Mouse (Mus musculus) spleen, postnatal 10 days (tissue): ENCODE results near the gene Tcf12.

Source experiments
- DNase-seq, 2 experiments: peaks; one replicate each; pipeline ENCODE4 v3.0.0; 2021 to 2022; ENCODE audit warnings: low spot score in 2 of 2

Tcf12 gene

DNA sequence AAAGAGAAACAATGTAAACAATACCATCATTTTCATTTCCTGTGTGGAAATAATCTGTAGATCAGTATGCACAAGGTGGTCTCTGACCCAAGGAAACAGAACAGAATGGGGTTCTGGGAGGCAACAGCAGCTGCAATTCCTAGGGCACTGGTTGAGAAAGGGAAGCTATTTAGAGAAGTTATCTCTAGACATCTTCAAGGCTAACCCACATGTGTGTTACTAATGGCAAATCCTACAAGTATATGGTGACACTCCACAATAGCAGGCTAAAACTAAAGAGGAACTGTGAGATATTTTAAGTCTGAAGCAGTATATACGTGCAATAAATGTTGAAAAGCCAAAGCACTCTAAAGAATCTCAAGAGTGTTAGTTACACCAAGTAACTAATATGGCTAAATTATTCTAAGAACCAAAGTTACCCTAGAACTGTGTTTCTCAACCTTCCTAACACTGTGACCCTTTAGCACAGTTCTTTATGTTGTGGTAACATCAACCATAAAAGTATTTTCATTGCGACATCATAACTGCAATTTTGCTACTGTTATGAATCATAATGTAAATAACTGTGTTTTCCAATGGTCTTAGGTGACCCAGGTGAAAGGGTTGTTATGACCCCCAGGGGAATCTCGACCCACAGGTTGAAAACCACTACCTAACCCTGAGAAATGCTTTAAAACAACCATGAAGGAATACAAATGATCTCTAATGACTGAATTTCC is 22.6 kb downstream of the Tcf12 start:
- DNase-seq, result no peak

DNA sequence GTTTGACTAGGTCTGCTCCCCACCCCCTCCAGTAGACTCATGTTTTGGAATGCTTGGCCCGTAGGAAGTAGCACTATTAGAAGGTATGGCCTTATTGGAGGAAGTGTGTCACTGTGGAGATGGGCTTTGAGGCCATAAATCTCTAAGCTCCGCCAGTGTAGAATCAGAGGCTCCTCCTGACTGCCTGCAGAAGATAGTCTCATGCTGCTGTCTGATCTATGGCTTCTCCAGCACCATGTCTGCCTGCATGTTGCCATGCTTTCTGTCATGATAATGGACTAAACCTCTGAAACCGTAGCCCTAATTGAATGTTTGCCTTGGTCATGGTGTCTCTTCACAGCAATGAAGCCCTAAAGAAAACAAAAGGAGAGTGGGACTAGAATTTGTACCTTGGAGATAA is 26.7 kb downstream of the Tcf12 start:
- no peak for DNase-seq

DNA sequence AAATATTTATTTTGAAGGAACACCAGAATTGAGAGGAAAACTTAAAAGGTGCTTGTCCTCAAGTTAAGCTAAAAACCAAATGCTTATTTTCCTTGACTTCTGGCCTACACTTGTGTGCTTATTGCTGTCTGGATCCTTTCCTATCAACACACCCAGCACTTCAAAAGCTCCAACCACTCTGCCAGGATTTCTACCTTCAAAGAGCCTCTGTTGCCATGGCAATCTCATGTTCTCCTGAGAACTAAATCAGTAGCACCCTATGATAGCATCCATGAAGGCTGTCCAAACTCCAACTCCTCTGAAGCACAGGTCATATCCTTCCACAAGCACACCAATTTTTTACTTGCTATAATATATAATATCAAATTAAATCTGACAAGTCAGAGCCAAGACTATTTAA is 27.5 kb downstream of the Tcf12 start:
- DNase-seq, result no peak

DNA sequence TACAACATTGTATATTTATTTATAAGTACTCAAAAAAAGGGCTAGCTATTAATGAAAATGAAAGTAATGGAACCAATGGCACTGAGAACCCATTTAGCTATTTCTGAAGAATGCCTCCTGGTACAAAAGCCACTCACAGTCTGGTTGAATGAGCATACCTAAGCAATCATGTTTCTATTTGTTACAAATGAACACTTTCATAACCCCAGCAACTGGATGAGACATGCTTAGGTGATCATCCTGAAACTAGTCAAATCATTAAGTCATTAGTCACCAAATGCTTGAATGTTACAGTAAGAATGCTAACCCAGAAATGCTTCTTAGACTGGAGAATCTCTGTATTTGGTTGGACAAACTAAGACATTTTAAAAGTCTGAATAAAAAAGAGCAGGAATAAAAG is 35.5 kb downstream of the Tcf12 start:
- no peak for DNase-seq

DNA sequence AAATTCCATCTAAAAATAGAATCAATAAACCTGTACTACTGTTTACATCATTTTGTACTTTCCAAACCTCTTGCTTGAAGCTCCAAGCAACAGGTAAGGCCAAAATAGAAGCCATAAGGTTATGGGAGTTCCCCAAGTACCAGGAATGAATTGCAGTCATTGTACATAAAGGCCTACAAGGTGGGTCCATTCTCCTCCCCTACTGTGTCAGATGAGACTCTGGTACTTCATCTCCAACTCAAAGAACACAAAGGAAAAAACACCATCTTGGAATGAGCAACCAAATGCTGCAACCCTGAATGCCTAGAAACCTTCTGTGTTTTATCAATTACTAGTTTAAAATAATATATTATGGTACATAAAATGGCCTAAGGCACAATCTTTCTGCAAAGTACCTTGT is 45.5 kb downstream of the Tcf12 start:
- no peak for DNase-seq

DNA sequence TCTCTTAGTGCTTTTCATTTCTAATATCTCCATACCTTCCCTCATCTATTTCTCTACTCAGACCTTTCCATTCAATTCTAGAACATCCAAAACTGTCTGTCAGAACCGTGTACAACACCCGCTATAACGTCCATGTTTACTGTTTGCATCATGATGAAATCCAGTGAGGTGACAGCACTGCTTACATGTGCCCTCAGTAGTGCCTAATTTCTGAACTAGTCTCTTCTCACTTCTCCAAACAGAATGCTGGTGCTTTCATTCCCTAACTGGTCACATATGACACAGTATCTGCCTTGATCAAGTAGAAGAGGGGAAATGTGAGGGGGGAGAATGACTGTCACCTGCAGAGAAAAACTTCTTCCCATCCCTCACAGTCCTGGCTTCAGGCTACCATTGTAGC is 58.5 kb downstream of the Tcf12 start:
- DNase-seq, result no peak

DNA sequence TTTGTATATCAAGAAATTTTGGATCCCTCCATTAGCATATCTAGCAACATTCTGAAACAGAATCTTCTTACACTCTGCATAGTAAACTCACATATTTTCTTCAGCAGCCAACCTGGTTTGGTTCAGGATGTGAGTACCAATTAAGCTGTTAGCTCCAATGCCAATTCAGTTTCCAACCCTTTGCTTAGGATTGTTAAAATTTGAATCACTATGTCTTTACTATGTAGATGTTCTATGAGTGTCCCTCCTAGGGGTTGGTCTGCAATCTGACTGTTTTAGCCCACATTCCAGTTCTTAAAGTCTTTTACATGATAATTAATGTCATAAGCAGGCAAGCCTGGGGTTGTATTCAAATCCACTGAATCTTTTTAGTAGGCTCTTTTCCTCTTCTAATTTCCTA is 71.5 kb downstream of the Tcf12 start:
- no peak for DNase-seq

DNA sequence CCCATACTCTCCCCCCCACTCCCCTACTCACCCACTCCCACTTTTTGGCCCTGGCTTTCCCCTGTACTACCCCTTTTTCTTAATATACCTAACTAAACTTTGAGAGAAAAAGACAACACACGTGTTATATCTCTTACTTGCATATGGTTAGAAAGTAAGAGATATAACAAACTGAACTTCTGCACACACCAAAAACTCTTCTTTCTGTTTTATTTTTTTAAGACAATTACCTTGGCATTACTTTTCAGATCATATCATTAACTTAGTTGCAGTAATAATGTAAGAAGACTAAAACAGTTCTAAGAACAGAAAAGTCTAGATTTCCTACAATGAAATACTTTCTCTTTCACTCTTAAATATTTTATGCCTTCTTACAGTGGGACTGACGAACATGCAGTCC is 72.3 kb downstream of the Tcf12 start:
- DNase-seq, result no peak

DNA sequence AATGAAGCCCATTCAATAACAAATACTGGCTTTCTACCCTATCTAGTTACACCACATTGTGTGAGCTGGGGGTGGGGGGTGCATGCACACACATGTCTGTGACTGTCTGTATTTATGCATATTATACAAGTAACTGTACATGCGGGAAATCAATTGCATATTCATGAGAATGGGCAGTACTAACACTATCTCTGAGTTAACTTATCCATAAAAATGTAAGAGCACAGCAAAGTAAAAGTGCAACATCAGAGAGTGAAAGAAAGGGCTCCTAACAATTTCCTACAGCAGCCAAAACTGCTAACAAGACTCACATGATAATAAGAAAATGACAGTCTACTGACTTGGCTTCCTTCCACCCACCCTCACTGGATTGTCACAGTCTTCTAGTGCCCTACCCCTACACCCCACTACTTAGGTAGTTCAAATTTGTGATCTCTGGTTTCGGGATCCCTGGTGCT is 74.6 kb downstream of the Tcf12 start:
- peak in 1 of 2 experiments; percentile 23 for DNase-seq

DNA sequence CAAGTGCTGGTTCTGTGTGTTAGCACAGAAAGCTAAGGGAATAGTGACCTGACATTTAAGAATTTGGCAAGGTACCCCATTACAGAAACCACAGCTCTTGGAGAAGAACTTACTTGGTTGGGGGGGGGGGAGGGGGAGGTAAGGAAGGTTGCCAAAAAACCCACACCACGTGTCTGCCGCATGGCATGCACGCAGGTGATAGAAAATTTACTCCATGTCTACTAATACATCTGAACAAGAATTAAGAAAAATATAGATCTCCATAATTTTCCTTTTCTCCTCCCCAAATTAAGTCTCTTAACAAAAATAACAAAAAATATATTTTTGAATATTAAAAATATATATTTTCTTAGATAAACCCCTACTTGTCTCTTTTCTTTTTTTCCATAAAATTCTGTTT is 75.4 kb downstream of the Tcf12 start:
- no peak for DNase-seq

DNA sequence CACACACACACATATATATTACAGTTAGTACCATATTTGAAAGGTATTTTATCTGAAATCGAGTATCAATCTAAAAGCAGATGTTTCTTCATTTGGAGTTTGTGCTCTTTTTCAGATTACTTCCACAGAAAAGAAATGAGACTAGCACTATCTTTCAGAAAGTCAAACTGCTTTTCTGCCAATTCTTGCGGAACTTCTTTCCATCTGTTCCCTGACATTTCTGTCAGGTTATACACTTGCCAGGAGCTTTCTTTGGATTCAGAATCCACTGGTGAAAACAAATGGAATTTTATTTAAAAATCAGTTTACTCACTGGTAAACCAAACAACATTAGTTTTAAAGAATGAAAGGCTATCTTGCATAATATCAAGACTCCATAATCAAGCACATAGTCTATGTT is 78.4 kb downstream of the Tcf12 start:
- no peak for DNase-seq

DNA sequence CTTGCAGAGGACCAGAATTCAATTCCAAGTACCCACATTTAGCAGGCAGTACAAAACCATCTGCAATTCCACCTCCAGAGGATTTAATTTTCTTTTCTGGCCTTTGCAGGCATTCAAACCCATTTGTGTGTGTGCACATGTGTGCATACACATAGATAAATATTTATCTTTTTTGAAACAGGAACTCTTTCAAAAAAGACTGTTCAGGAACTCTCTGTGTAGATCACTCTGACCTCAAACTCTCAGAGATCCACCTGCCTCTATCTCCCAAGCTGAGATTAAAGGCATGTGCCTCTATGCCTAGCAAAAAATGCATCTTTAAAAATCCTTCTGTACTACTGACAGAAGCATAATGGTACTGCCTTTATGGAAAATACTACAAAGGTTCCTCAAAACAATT is 81.4 kb downstream of the Tcf12 start:
- no peak for DNase-seq

DNA sequence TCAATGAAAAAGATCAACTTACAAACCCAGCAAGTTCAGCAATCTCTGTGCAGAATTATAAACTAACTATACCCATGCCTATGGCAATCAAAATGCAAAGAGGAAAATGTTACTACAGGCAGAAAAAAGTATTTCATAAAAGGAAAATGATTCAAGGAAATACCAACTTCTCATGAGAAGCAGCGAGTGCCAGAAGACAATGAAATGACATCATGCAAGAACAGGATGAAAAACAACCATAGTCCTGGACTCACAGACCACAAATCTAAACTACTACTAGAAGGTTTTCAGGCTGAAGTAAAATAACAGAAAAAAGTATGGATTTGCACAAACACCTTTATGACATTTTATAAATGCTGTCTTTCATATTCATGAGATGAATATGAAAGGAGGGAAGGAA is 82.1 kb downstream of the Tcf12 start:
- no peak for DNase-seq

DNA sequence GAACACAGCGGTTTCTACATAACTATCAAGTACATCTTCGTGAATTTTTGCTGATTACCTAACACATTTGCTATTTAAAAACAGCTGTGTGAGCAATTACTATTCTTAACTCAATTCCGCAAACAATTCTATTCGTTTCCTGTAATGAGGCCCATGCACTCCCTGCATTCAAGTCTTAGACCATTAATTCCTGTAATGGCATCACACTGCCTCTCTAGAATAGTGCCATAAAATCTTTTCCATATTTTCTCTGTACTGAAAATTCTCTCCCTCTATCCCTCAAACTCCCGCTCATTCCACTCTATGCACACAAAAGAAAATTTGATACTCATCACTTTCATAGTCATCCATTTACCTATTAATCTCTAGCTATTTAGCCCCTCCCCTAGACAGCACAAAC is 88.4 kb downstream of the Tcf12 start:
- DNase-seq, result no peak

DNA sequence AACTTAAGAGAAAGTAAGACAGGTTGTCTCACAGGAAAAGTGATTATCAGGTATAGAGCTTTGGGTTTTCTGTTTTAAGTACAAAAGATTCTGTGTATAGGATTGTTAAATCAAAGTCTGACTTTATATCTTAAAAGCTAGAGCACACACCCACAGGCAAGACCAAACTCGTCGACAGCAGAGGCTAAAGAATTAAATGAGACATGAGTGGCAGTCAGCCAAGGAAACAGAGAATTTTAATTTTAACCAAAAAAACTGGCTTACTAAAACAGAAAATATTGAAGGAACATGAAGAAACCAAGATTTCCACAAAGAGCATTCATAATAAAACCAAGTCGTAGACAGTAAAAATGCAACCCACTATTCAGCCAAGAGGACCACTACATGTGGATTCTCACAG is 90.2 kb downstream of the Tcf12 start:
- DNase-seq, result no peak

DNA sequence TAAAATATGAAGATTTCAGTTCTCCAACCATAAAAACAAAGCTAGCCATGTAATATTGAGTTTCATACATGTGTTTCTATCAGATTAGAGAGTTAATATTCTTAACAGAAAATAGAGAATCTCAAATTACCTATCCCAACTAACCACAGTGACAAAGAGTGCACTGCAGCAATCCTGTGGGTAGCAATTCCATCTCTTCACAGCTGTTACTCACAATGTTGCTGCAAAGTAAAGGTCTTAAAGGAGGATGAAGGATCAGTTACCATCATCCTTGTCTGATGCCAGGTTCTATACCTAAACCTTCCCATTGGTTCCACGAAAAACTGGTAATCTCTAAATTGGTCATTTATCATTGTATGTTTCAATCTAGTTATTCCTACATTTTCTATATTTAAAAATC is 95.7 kb downstream of the Tcf12 start:
- no peak for DNase-seq

DNA sequence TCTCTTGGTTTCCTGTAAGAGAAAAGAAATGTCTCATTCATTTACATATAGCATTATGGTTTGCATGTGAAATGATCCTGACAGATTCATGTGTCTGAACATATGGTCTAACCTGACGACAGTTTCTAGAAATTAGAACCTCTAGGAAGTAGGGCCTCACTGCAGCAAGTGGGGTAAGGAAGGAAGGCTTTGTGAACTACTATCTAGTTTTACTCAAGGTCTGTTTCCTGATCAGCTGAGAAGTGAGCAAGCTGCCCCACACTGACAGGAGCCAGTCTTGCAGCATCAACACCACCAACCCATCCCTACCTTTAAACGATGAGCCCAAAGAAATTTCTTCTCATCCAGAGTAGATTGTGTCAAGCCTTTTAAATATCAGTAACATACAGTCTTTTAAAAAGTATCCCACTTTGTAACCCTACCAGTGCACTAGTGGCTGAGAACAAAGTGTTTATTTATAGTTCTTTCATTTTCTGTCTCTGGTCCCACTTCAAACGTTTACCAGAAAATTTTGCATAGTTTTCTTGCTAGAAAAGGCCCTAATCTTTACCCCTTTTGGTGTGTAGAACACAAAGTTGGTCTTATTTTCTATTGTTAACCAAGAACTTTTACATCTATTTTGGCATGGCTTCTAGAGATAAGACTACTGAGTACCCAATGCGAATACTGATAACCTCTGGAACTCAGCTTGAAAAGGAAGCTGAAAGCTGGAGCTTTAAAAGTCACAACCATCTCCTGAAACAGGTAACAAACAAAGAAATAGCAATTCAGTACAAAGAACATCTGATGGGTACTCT is 96.9 kb downstream of the Tcf12 start:
- DNase-seq, result no peak

DNA sequence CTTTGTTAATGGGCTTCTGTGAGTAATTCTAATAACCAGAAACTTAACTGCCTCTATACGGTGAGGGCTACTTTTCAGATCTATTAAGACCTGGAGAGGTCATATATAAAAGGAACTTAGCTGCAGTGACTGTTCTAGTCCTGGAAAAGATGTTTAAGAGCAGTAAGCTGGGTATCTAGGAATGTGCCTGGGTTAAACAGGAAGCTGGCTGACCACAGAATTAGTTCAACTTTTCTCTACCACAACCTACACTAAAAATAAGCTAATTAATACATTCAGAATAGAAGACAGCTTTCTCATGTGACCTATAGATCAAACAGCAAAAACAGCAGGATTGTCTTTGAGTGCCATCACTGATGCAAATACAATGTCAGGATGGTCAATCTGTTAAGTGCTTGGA is 98.1 kb downstream of the Tcf12 start:
- no peak for DNase-seq

DNA sequence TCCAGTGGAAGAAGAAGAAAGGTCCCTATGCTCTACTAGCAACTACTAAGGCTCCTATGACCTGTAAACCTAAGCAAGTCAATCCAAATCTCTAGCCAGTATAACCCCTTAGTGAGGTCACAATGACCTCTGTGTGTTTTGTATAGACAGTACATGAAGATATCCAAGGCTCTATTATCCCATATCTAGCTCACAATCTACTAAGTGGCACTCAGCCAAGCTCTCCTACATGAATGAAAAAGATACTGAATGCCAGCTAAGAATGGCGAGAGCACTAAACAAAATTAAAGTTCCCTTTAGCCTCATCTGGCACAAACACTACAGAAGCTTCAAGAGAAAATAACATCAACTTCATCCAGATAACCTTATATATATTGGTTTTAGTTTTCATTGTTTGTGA is 103.0 kb downstream of the Tcf12 start:
- DNase-seq, result no peak

DNA sequence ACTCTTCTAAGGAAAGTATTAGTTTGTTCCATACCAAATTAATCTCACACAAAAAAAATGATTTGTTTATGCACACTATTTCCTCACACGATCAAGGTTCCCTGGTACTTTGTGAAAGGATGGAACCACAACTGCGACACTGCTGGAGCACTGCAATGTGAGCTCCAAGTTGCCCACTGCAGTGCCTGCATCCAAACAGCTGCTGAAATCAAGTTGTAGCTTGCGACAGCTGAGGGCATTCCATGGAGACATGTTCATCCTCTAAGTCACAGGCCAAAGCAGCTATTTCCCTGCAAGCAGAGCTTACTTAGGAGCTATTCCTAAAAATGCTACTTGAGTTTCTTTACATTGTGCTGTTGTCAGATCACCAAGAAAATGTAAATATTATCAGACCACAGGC is 120.5 kb downstream of the Tcf12 start:
- DNase-seq, result no peak

DNA sequence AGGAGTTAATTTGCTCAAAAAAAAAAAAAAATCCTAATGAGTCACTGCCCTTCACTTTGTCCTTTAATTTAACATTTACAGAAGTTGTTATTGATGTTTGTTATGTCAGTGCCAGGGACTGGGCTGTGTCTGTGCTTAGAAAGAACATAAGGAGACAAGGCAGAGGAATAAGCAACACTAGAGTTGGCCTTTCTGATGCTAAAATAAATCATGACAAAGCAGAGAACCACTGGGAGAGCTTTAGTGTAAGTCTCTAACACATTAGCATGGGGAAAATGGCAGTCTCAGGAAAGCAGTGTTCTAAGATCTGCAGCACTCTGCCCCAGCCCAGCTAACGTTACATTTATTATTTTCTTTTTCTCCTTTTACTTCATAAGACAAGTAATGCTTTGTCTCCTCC is 121.3 kb downstream of the Tcf12 start:
- no peak for DNase-seq

DNA sequence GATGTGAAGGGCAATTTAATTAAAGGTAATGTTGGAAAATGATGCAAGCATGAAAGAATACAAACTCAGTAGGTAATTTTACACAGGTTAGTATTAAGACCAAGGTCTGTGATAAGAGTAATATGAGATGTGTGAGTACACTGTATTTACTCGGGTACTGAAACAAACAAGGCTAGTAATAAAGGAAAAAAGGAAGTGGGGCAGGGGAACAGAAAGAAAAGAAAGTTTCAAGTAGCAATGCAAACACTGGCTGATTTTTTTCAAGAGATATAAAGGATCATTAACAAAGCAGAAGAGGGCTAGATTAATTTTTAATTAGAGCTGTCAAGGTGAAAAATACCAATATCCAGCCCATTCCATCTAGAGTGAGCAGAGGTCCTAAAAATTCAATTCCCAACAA is 122.0 kb downstream of the Tcf12 start:
- DNase-seq, result no peak

DNA sequence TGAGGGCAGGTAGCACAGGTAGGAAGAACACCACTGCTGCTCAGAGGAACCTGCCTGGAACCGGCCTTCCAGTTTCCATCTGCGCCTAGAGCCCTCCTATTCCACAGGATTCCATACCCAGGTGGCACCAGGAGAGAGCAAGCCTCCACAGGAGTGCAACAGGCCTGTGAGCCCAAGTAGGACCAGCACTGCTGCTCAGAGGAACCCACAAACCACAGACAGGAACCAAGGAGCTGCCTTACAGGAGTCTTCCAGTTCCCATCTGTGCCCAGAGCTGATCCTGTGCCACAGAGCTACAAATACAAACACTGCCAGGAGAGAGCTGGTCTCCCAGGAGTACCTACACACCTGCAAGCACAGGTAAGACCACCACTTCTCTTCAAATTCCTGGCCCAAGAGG is 125.0 kb downstream of the Tcf12 start:
- no peak for DNase-seq

DNA sequence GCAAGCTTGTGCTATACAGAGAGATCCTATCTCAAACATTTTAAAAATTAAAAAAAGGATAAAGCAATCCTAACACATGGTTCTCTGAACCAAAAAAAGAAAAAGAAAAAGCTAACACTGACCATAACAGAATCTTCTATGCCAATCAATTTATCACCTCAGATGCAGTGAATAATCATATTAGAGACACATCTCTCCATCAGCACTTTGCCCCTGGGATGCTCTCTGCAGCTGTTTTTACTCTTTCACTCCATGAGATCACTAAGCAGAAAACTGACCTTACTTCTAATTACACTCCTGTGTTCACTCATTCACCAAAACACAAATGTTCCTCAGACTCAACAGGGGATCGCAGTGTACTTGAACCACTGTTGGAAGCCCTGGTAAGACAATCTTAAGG is 128.8 kb downstream of the Tcf12 start:
- DNase-seq, result no peak
